Mouse (Mus musculus) MEL (cell line): Measurements from ENCODE around the gene Cers6. TPM values are rescaled to one million over a fixed set of nuclear protein-coding genes. Genes with fewer than 3 reads are reported as not detected.

Source experiments
- DNase-seq: peaks from one replicate; pipeline ENCODE4 v3.0.0; 2011; ENCODE audit warnings: low read depth, low spot score
- H3K27ac ChIP-seq: 2 replicates; pipeline ENCODE4 v1.5.1; 2012; ENCODE audit warnings: low read depth, mild to moderate bottlenecking, control low read depth, low read length, moderate library complexity; ENCODE audit not compliant: control insufficient read depth
- H3K27me3 ChIP-seq, 2 experiments: fragments of 150-350 bp in 1 of 2; sonication (generic) in 1 of 2; 2 replicates each; pipeline ENCODE4 v1.6.1; 2012; ENCODE audit warnings: low read length in 2 of 2, mild to moderate bottlenecking in 2 of 2, improper control_type of control experiment in 1 of 2, moderate library complexity in 1 of 2; ENCODE audit not compliant: insufficient read depth in 2 of 2, control insufficient read depth in 1 of 2
- H3K36me3 ChIP-seq, 2 experiments: 2 replicates each; pipeline ENCODE4 v1.6.1; 2012 to 2014; ENCODE audit warnings: low read length in 2 of 2, improper control_type of control experiment in 1 of 2, inconsistent platforms in 1 of 2, mild to moderate bottlenecking in 1 of 2; ENCODE audit not compliant: insufficient read depth in 2 of 2, control insufficient read depth in 1 of 2
- H3K4me1 ChIP-seq, 2 experiments: fragments of 150-350 bp in 1 of 2; sonication (generic) in 1 of 2; 2 replicates each; pipeline ENCODE4 v1.6.1; 2012; ENCODE audit warnings: low read length in 2 of 2, improper control_type of control experiment in 1 of 2, mild to moderate bottlenecking in 1 of 2; ENCODE audit not compliant: insufficient read depth in 2 of 2, control insufficient read depth in 1 of 2
- H3K4me3 ChIP-seq, 2 experiments: fragments of 150-350 bp in 1 of 2; sonication (generic) in 1 of 2; 2 replicates each; pipeline ENCODE4 v1.5.1; 2012; ENCODE audit warnings: low read depth in 2 of 2, low read length in 2 of 2, mild to moderate bottlenecking in 2 of 2, moderate library complexity in 2 of 2, control low read depth in 1 of 2, improper control_type of control experiment in 1 of 2; ENCODE audit not compliant: control insufficient read depth in 1 of 2, insufficient read depth in 1 of 2
- H3K79me2 ChIP-seq: 2 replicates; pipeline ENCODE4 v1.6.1; 2012; ENCODE audit warnings: mild to moderate bottlenecking, low read length, moderate library complexity; ENCODE audit not compliant: control insufficient read depth, poor library complexity, insufficient read depth
- H3K9ac ChIP-seq: 2 replicates; pipeline ENCODE4 v1.6.1; 2012; ENCODE audit warnings: low read depth, mild to moderate bottlenecking, control low read depth, low read length, moderate library complexity; ENCODE audit not compliant: control insufficient read depth, poor library complexity, severe bottlenecking
- H3K9me3 ChIP-seq: fragments of 150-350 bp; sonication (generic); replicated peaks from 2 replicates; pipeline ENCODE4 v1.6.1; 2012; ENCODE audit warnings: mild to moderate bottlenecking, low read length, improper control_type of control experiment, moderate library complexity; ENCODE audit not compliant: insufficient read depth
- CHD1 ChIP-seq: IDR thresholded peaks from 2 replicates; pipeline ENCODE4 v1.6.1; 2012; ENCODE audit warnings: low read depth, mild to moderate bottlenecking, inconsistent platforms, low read length, improper control_type of control experiment
- CHD2 ChIP-seq: IDR thresholded peaks from 2 replicates; pipeline ENCODE4 v1.6.1; 2011; ENCODE audit warnings: low read length, improper control_type of control experiment
- E2F4 ChIP-seq: IDR thresholded peaks from 2 replicates; pipeline ENCODE4 v1.6.1; 2011; ENCODE audit warnings: low read depth, low read length, improper control_type of control experiment, borderline replicate concordance
- ETS1 ChIP-seq: IDR thresholded peaks from 2 replicates; pipeline ENCODE4 v1.6.1; 2012; ENCODE audit warnings: low read depth, mild to moderate bottlenecking, inconsistent platforms, low read length, improper control_type of control experiment, moderate library complexity
- GABPA ChIP-seq: IDR thresholded peaks from 2 replicates; pipeline ENCODE4 v1.6.1; 2012; ENCODE audit warnings: low read depth, mild to moderate bottlenecking, inconsistent platforms, low read length, improper control_type of control experiment, moderate library complexity
- KAT2A ChIP-seq: conservative IDR thresholded peaks from 2 replicates; pipeline ENCODE4 v1.6.1; 2012; ENCODE audit warnings: low read depth, low read length, improper control_type of control experiment, inconsistent platforms
- MAZ ChIP-seq: IDR thresholded peaks from 2 replicates; pipeline ENCODE4 v1.6.1; 2012; ENCODE audit warnings: low read depth, mild to moderate bottlenecking, inconsistent platforms, low read length, improper control_type of control experiment
- MXI1 ChIP-seq: IDR thresholded peaks from 2 replicates; pipeline ENCODE4 v1.6.1; 2011; ENCODE audit warnings: mild to moderate bottlenecking, low read depth, low read length, improper control_type of control experiment
- POLR2A ChIP-seq, 2 experiments: IDR thresholded peaks; 2 replicates each; pipeline ENCODE4 v1.6.1; 2011 to 2012; ENCODE audit warnings: low read length in 2 of 2, mild to moderate bottlenecking in 2 of 2, control low read depth in 1 of 2, improper control_type of control experiment in 1 of 2, low read depth in 1 of 2, moderate library complexity in 1 of 2; ENCODE audit not compliant: control insufficient read depth in 1 of 2, insufficient read depth in 1 of 2, poor library complexity in 1 of 2
- POLR2AphosphoS5 ChIP-seq: IDR thresholded peaks from 2 replicates; pipeline ENCODE4 v1.6.1; 2012; ENCODE audit warnings: low read depth, borderline replicate concordance, mild to moderate bottlenecking, inconsistent platforms, low read length, moderate library complexity, mixed read lengths
- RAD21 ChIP-seq: IDR thresholded peaks from 2 replicates; pipeline ENCODE4 v1.6.1; 2011; ENCODE audit warnings: mild to moderate bottlenecking, low read depth, low read length, improper control_type of control experiment
- RCOR1 ChIP-seq: IDR thresholded peaks from 2 replicates; pipeline ENCODE4 v1.6.1; 2012; ENCODE audit warnings: low read depth, mild to moderate bottlenecking, inconsistent platforms, low read length, improper control_type of control experiment
- SMC3 ChIP-seq: IDR thresholded peaks from 2 replicates; pipeline ENCODE4 v1.6.1; 2011; ENCODE audit warnings: low read depth, low read length, improper control_type of control experiment
- TCF12 ChIP-seq: IDR thresholded peaks from 2 replicates; pipeline ENCODE4 v1.6.1; 2014; ENCODE audit warnings: low read depth, mild to moderate bottlenecking, inconsistent platforms, low read length, improper control_type of control experiment, moderate library complexity
- USF2 ChIP-seq, 2 experiments: IDR thresholded peaks; 2 replicates each; pipeline ENCODE4 v1.6.1; 2011 to 2012; ENCODE audit warnings: improper control_type of control experiment in 2 of 2, low read length in 2 of 2, borderline replicate concordance in 1 of 2, inconsistent platforms in 1 of 2, low read depth in 1 of 2, mild to moderate bottlenecking in 1 of 2; ENCODE audit not compliant: insufficient read depth in 1 of 2
- ZKSCAN1 ChIP-seq: IDR thresholded peaks from 2 replicates; pipeline ENCODE4 v1.6.1; 2012; ENCODE audit warnings: low read depth, mild to moderate bottlenecking, inconsistent platforms, low read length, improper control_type of control experiment, moderate library complexity
- ZNF384 ChIP-seq: IDR thresholded peaks from 2 replicates; pipeline ENCODE4 v1.6.1; 2012; ENCODE audit warnings: low read depth, mild to moderate bottlenecking, inconsistent platforms, low read length, improper control_type of control experiment
- polyA plus RNA-seq, 2 experiments: library from polyadenylated mRNA; stranded (reverse) in 1 of 2; unstranded in 1 of 2; fragments of >175 nt in 1 of 2; fragments of >200 nt in 1 of 2; gene quantifications; 2 replicates each; pipeline versions ENCODE4 v1.2.1 to v1.2.4; 2012; ENCODE audit warnings: low replicate concordance in 2 of 2, low read depth in 1 of 2; ENCODE audit not compliant: insufficient read length in 2 of 2, insufficient read depth in 1 of 2, missing spikeins in 1 of 2
- total RNA-seq: library from RNA; depleted of rRNA; stranded (reverse); fragments of 300-350 nt; gene quantifications from 2 replicates; pipeline ENCODE4 v1.2.3, GENCODE M21; 2012

Gene Cers6
- total and polyA plus RNA-seq, 3 experiments: not detected

DNA sequence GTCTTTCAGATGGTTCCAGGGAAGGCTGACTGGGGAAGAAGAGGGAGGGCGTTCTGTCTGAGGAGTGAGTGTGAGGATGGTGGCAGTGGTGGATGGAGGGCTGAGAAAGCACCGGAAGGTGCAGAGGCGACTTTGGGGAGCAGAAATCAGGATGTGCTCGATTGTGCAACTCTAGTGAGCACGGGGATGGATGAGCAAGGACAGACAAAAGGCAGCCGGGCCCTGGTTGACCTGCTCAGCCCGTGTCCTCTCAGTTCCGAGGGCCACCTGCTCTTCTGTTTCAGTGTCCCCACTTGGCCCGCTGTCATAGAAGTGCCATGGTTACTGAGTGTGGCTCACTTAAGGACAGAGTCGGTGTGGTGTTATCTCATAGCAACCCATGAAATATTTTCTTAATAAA lies 99.4 kb downstream of the Cers6 start:
- no peaks in the 10 kb centered on the region for H3K36me3 ChIP-seq
- no peaks in the 10 kb centered on the region for H3K79me2 ChIP-seq
- TF ChIP-seq ZNF384 (no peak), CHD1 (no peak), MXI1 (no peak), ETS1 (no peak)
- H3K9ac ChIP-seq: no peak overlapping the region
- H3K27ac ChIP-seq: no peak overlapping the region
- H3K4me1 ChIP-seq: no peaks in the 10 kb centered on the region
- no peaks in the 10 kb centered on the region for H3K27me3 ChIP-seq
- H3K9me3 ChIP-seq: no peaks in the 10 kb centered on the region
- no peak overlapping the region for H3K4me3 ChIP-seq
- no peak for DNase-seq

DNA sequence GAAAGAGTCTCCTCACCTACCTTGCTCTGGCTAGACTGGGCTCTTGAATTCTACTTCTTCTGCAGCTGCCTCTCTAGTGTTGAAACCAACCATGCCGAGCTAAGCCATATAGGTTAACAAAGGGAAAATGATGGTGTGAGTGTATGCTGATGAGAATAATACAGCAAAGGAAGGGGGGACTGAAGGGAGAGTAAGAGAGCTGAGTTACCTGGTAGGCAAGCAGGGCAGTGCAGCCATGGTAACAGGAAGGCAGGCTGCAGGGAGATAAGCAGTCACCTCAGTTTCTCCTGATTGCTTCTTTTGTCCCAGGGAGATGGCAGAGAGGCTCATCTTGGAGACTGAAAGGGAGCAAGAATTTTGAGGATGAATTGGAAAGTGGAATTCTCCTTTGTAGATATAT lies 105.1 kb downstream of the Cers6 start:
- Histone ChIP-seq H3K27ac (no peak overlapping the region), H3K9ac (no peak overlapping the region), H3K4me1 (no peaks in the 10 kb centered on the region), H3K4me3 (no peak overlapping the region), H3K27me3 (no peaks in the 10 kb centered on the region), H3K79me2 (no peaks in the 10 kb centered on the region), H3K9me3 (no peaks in the 10 kb centered on the region), H3K36me3 (no peaks in the 10 kb centered on the region)
- no peak for TF ChIP-seq CHD1
- no peak for TF ChIP-seq ZNF384
- no peak for TF ChIP-seq POLR2A (IDR thresholded peaks at IDR 0.05; ENCODE audit: control insufficient read depth in 1 of 2, insufficient read depth in 1 of 2, low read depth in 1 of 2, low read length in 2 of 2, poor library complexity in 1 of 2)
- TF ChIP-seq POLR2AphosphoS5: no peak
- no peak for TF ChIP-seq GABPA
- TF ChIP-seq RCOR1: no peak
- no peak for TF ChIP-seq E2F4
- TF ChIP-seq TCF12: no peak
- TF ChIP-seq SMC3: no peak
- no peak for TF ChIP-seq ZKSCAN1
- no peak for TF ChIP-seq MXI1
- TF ChIP-seq RAD21: no peak
- no peak for TF ChIP-seq CHD2
- TF ChIP-seq KAT2A: no peak
- TF ChIP-seq USF2 (IDR thresholded peaks at IDR 0.05; ENCODE audit: borderline replicate concordance in 1 of 2, insufficient read depth in 1 of 2, low read depth in 1 of 2, low read length in 2 of 2): no peak
- TF ChIP-seq MAZ: no peak
- no peak for DNase-seq
